ENCODE assay signal across 10 mouse cellular contexts in the genomic region with DNA sequence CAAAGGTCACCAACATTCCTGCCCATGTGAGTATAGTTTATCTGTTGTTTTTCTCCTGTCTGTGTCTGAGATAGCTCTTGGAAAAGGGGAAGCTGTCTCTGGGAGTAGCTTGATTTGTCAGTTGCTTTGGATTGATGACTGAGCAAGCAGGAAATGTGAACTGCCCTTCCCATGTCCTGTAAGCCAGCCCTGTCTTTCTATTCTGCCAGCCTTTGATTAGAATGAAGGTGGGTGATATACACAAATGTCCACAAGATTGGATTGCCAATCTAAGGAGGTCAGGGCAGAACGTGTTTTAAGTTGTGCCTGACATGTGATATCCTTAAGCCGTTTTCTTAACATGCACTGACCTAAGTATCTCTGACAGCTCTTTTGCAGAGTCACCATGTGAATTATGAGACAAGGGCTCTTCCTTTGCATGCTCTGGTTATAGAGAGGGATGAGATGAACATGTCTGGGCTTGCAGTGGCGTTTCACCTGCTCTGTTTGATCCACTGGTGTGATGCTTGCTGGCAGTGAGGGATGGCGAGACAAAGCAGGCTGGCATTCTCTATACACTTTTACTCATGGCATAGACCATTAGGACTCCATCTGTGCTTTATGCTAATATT.
A peak's percentile ranks its signal among the peaks of the same experiment; 100 is the strongest.
DNase-seq lines count a peak whose midpoint lies in the region; ATAC-seq and TF ChIP-seq lines count a peak whose summit lies in the region.
"Had no signal": no experiment of that assay in that cellular context is flagged by ENCODE, and none has a peak within 500 bp of the region (broad histone marks: within the 10 kb centered on the region; RNA-seq: fewer than 3 reads in every experiment).

No protein-coding gene starts in this region.

- no peak for TF ChIP-seq POLR2A in heart, adult 2 months (IDR thresholded peaks at IDR 0.05; ENCODE audit: insufficient read depth, low read depth, low read length)

- H3K79me2 ChIP-seq in heart, adult 2 months (replicated peaks; ENCODE audit: control insufficient read depth, insufficient read depth, low read length): peaks cover 4% of the 10 kb centered on the region

- no peaks in the 10 kb centered on the region for H3K36me3 ChIP-seq in heart, postnatal 0 days (replicated peaks; ENCODE audit: control insufficient read depth, insufficient read depth, low read length)
- peaks cover 14% of the 10 kb centered on the region for H3K36me3 ChIP-seq in heart, adult 2 months (ENCODE audit: control insufficient read depth, insufficient read depth, low read length)
- no peaks in the 10 kb centered on the region for H3K36me3 ChIP-seq in hindbrain, postnatal 0 days (ENCODE audit: insufficient read depth, low read length)

- H3K27me3 ChIP-seq in heart, postnatal 0 days (ENCODE audit: control insufficient read depth, insufficient read depth, low read length): no peaks in the 10 kb centered on the region
- no peaks in the 10 kb centered on the region for H3K27me3 ChIP-seq in heart, adult 2 months (ENCODE audit: control insufficient read depth, insufficient read depth, low read length)
- H3K27me3 ChIP-seq in hindbrain, postnatal 0 days (ENCODE audit: insufficient read depth, low read length): no peaks in the 10 kb centered on the region

- H3K27ac ChIP-seq in heart, postnatal 0 days (ENCODE audit: low read depth): 0 out of 2 replicates have a peak overlapping the region, but pooled peaks have one; percentile 25
- H3K27ac ChIP-seq in heart, adult 2 months: no peak overlapping the region
- no peak overlapping the region for H3K27ac ChIP-seq in hindbrain, postnatal 0 days

- no peak for TF ChIP-seq CTCF in heart, postnatal 0 days (IDR thresholded peaks at IDR 0.05; ENCODE audit: low read depth)
- no peak for TF ChIP-seq CTCF in heart, adult 2 months (IDR thresholded peaks at IDR 0.05)
- TF ChIP-seq CTCF in hindbrain, postnatal 0 days (IDR thresholded peaks at IDR 0.05; ENCODE audit: low read depth): no peak

- H3K4me3 ChIP-seq in heart, postnatal 0 days (ENCODE audit: low read depth, low read length): no peak overlapping the region
- no peak overlapping the region for H3K4me3 ChIP-seq in heart, adult 2 months
- no peak overlapping the region for H3K4me3 ChIP-seq in hindbrain, postnatal 0 days (ENCODE audit: low read length)

- no peak for TF ChIP-seq EP300 in heart, postnatal 0 days (IDR thresholded peaks at IDR 0.05; ENCODE audit: low read depth)
- no peak for TF ChIP-seq EP300 in heart, adult 2 months (IDR thresholded peaks at IDR 0.05; ENCODE audit: insufficient read depth, low read depth, low read length)

- H3K4me2 ChIP-seq in heart, postnatal 0 days (ENCODE audit: low read depth, low read length): no peak overlapping the region
- H3K4me2 ChIP-seq in hindbrain, postnatal 0 days (ENCODE audit: low read depth, low read length): no peak overlapping the region

- ATAC-seq in heart, postnatal 0 days (ENCODE audit: insufficient read depth, low read depth): no peak
- ATAC-seq in hindbrain, postnatal 0 days: peak; percentile 47; the same call in 1 of the 2 replicates

- H3K9ac ChIP-seq in heart, postnatal 0 days (replicated peaks; ENCODE audit: low read depth, low read length): no peak overlapping the region
- no peak overlapping the region for H3K9ac ChIP-seq in heart, adult 2 months (ENCODE audit: low read depth, low read length)
- H3K9ac ChIP-seq in hindbrain, postnatal 0 days (replicated peaks; ENCODE audit: low read length): no peak overlapping the region

- no peak for DNase-seq in heart, postnatal 0 days (ENCODE audit: low spot score)
- no peak for DNase-seq in heart, adult 2 months
- peak; percentile 51 for DNase-seq in retina, postnatal 1 day
- DNase-seq in retina, embryonic 14.5 days (ENCODE audit: low spot score): no peak
- DNase-seq in hindbrain, postnatal 0 days (ENCODE audit: low spot score): no peak
- peak; percentile 52 for DNase-seq in yolk sac, embryonic 10.5 days (ENCODE audit: low spot score)
- DNase-seq in heart, adult 9 months (ENCODE audit: low spot score in 2 of 2): no peak
- DNase-seq in spleen, postnatal 14 days (ENCODE audit: low spot score in 2 of 2): no peak
- DNase-seq: kidney, postnatal 10 days; thymus, adult 18-20 months had no signal

- 48% methylated on average over 4 of the region's 4 CpGs for WGBS in heart, postnatal 0 days
- 41% methylated on average over 4 of the region's 4 CpGs for WGBS in heart, adult 2 months
- WGBS in hindbrain, postnatal 0 days: 48% methylated on average over 4 of the region's 4 CpGs

- intact Hi-C loops in heart, adult 2 months (cut with DNase I): no loop called here

- peaks cover 16% of the 10 kb centered on the region for H3K4me1 ChIP-seq in heart, postnatal 0 days (ENCODE audit: control insufficient read depth, insufficient read depth)
- peaks cover 16% of the 10 kb centered on the region for H3K4me1 ChIP-seq in heart, adult 2 months (ENCODE audit: control insufficient read depth, insufficient read depth, low read length)
- H3K4me1 ChIP-seq in hindbrain, postnatal 0 days (ENCODE audit: insufficient read depth, low read length): 0 out of 2 replicates have a peak, but pooled peaks cover 7% of the 10 kb centered on the region

- H3K9me3 ChIP-seq in heart, postnatal 0 days (replicated peaks; ENCODE audit: control insufficient read depth, low read length): no peaks in the 10 kb centered on the region
- no peaks in the 10 kb centered on the region for H3K9me3 ChIP-seq in hindbrain, postnatal 0 days (ENCODE audit: low read length)

Comparison
In these comparisons a context has a peak if more than half of its experiments do, and no peak if none do; other contexts are left out.
1. DNase-seq: peak in retina, postnatal 1 day (single experiment) and yolk sac, embryonic 10.5 days (single experiment); none in heart, postnatal 0 days (single experiment), heart, adult 2 months (0 of 2), retina, embryonic 14.5 days (single experiment), hindbrain, postnatal 0 days (single experiment), heart, adult 9 months (0 of 2) and spleen, postnatal 14 days (0 of 2).